Mouse (Mus musculus) G1E (cell line): ENCODE measurements around the gene Zfp12.

Experiments used
- CTCF ChIP-seq: IDR thresholded peaks from 2 replicates; pipeline ENCODE4 v1.5.1; 2012; ENCODE audit warnings: low read depth, low read length, inconsistent platforms, mixed read lengths
- GATA1 ChIP-seq: IDR thresholded peaks from 2 replicates; pipeline ENCODE4 v1.6.1; 2012; ENCODE audit warnings: borderline replicate concordance, low read length, inconsistent platforms, mixed read lengths

DNA sequence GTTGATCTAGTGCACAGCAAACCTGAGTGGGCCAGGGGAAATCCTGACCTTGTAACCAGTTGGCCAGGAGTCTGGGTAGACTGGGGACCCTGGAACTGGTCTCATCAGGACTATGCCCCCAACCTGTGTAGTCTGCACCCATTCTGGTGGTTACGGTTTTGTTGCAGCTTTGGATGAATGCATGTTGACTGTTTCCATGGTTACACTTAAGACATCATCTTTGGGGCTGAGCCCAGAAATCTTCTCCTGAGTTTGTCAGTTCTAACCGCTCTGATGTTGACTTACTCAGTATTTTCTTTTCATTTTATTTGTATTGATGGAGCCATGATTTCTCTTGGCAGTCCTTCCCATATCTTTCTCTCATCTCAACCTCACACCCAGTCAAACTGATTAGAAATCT, 60.4 kb downstream of the Zfp12 start:
- TF ChIP-seq CTCF (no peak), GATA1 (no peak)
